10 mouse cellular contexts compared by ENCODE assay signal in genomic region chr10:60347768-60348610, GRCm38 (mm10). TPM values are rescaled to one million over a fixed set of nuclear protein-coding genes. Genes with fewer than 3 reads are reported as not detected.
DNase-seq lines count a peak whose midpoint lies in the region; ATAC-seq and TF ChIP-seq lines count a peak whose summit lies in the region.
"Had no signal": no experiment of that assay in that cellular context is flagged by ENCODE, and none has a peak within 500 bp of the region (broad histone marks: within the 10 kb centered on the region; RNA-seq: fewer than 3 reads in every experiment).

No protein-coding gene starts in this region.

- peaks cover 23% of the 10 kb centered on the region for H3K4me1 ChIP-seq in forebrain, embryonic 14.5 days (ENCODE audit: control insufficient read depth, insufficient read depth, low read length)
- H3K4me1 ChIP-seq in forebrain, embryonic 13.5 days: peaks cover 30% of the 10 kb centered on the region
- peaks cover 27% of the 10 kb centered on the region for H3K4me1 ChIP-seq in lung, adult 2 months (ENCODE audit: control insufficient read depth, insufficient read depth, low read length)

- no peaks in the 10 kb centered on the region for H3K9me3 ChIP-seq in forebrain, embryonic 14.5 days (replicated peaks; ENCODE audit: control insufficient read depth, low read length)
- no peaks in the 10 kb centered on the region for H3K9me3 ChIP-seq in forebrain, embryonic 13.5 days (replicated peaks)

- no peaks in the 10 kb centered on the region for H3K36me3 ChIP-seq in forebrain, embryonic 14.5 days (ENCODE audit: control insufficient read depth, insufficient read depth, low read length)
- H3K36me3 ChIP-seq in forebrain, embryonic 13.5 days (ENCODE audit: poor library complexity, severe bottlenecking): no peaks in the 10 kb centered on the region

- H3K9ac ChIP-seq in forebrain, embryonic 14.5 days (ENCODE audit: low read length): no peak overlapping the region
- H3K9ac ChIP-seq in forebrain, embryonic 13.5 days: no peak overlapping the region

- no peak for TF ChIP-seq CTCF in lung, adult 2 months (IDR thresholded peaks at IDR 0.05; ENCODE audit: insufficient read depth, low read length)

- H3K27ac ChIP-seq in forebrain, embryonic 14.5 days (ENCODE audit: low read depth, low read length): 0 out of 2 replicates have a peak overlapping the region, but pooled peaks have one; percentile 9
- no peak overlapping the region for H3K27ac ChIP-seq in forebrain, embryonic 13.5 days

- ATAC-seq in forebrain, embryonic 14.5 days: no peak
- ATAC-seq in forebrain, embryonic 13.5 days: no peak
- ATAC-seq in erythroblast, adult 5-6 weeks (replicated peaks; ENCODE audit: low FRiP score, poor library complexity, severe bottlenecking): peak; percentile 29
- ATAC-seq in megakaryocyte-erythroid progenitor cell, adult 5-6 weeks (replicated peaks; ENCODE audit: low FRiP score, low TSS enrichment, poor library complexity, severe bottlenecking): peak; percentile 23; the same call in 1 of the 2 replicates

- no peak overlapping the region for H3K4me2 ChIP-seq in forebrain, embryonic 14.5 days (ENCODE audit: low read length)
- H3K4me2 ChIP-seq in forebrain, embryonic 13.5 days: no peak overlapping the region

- H3K27me3 ChIP-seq in forebrain, embryonic 14.5 days (replicated peaks; ENCODE audit: control insufficient read depth, insufficient read depth, low read length): peaks cover 11% of the 10 kb centered on the region
- peaks cover 23% of the 10 kb centered on the region for H3K27me3 ChIP-seq in forebrain, embryonic 13.5 days

- no peak for DNase-seq in forebrain, embryonic 14.5 days (ENCODE audit: low spot score)
- no peak for DNase-seq in lung, adult 2 months
- no peak for DNase-seq in lung, postnatal 36 days
- DNase-seq in layer of hippocampus, adult 18-20 months (ENCODE audit: low spot score in 2 of 2): no peak
- no peak for DNase-seq in gastrocnemius, postnatal 4 days (ENCODE audit: low spot score in 2 of 2)
- DNase-seq: adrenal gland, postnatal 10 days had no signal

- TF ChIP-seq POLR2A in lung, adult 2 months (IDR thresholded peaks at IDR 0.05; ENCODE audit: borderline replicate concordance, extremely low read depth, low read depth, low read length): no peak

- 37% methylated on average over 9 of the region's 9 CpGs for WGBS in forebrain, embryonic 14.5 days
- 37% methylated on average over 9 of the region's 9 CpGs for WGBS in forebrain, embryonic 13.5 days
- WGBS in lung, adult 2 months: 49% methylated on average over 9 of the region's 9 CpGs

- H3K4me3 ChIP-seq in forebrain, embryonic 14.5 days (ENCODE audit: low read depth, low read length): no peak overlapping the region
- no peak overlapping the region for H3K4me3 ChIP-seq in forebrain, embryonic 13.5 days
- peak overlapping the region; percentile 77 for H3K4me3 ChIP-seq in lung, adult 2 months (replicated peaks; ENCODE audit: extremely low read depth, low read depth, low read length)

RNA-seq across cellular contexts. Expression of gene Vsir, which starts 1.3 kb away (rescaled TPM):
- 2.1 and 2.3 TPM in 2 replicates for polyA plus RNA-seq in forebrain, embryonic 14.5 days (2014; fragmentation: Nextera tagmentation; extraction: Ambion mirVana)
- polyA plus RNA-seq in forebrain, embryonic 13.5 days (2015; fragmentation: Nextera tagmentation; extraction: Ambion mirVana): 1.2 and 1.3 TPM in 2 replicates
- polyA plus RNA-seq in lung, adult 2 months (2012; rRNA removed): 87.9 and 105 TPM in 2 replicates
- 78.8 and 104 TPM in 2 replicates for total RNA-seq in erythroblast, adult 5-6 weeks (2015; ENCODE audit: low replicate concordance)
- 77.5 and 165 TPM in 2 replicates for total RNA-seq in erythroblast, adult 5-6 weeks (2017; ENCODE audit: low replicate concordance)
- total RNA-seq in megakaryocyte-erythroid progenitor cell, adult 5-6 weeks (2014; fragmentation: Nextera tagmentation): 4.1 and 4.7 TPM in 2 replicates
- total RNA-seq in megakaryocyte-erythroid progenitor cell, adult 5-6 weeks (2017): 3.3 and 4.7 TPM in 2 replicates
- 10 to 100 TPM; 23.9 to 26.0 TPM for total RNA-seq in layer of hippocampus, adult 18-20 months (2021)
- total RNA-seq in gastrocnemius, postnatal 4 days (2021): 10 to 100 TPM; 16.9 to 17.9 TPM

RNA-seq across cellular contexts. Expression of gene Gm17455, which starts 51.5 kb away (rescaled TPM):
- 5.8 and 6.9 TPM in 2 replicates for polyA plus RNA-seq in forebrain, embryonic 14.5 days (2014; fragmentation: Nextera tagmentation; extraction: Ambion mirVana)
- polyA plus RNA-seq in forebrain, embryonic 13.5 days (2015; fragmentation: Nextera tagmentation; extraction: Ambion mirVana): 2.0 and 4.2 TPM in 2 replicates
- polyA plus RNA-seq in lung, adult 2 months (2012; rRNA removed): 0.33 and 1.2 TPM in 2 replicates
- total RNA-seq in erythroblast, adult 5-6 weeks (2015; ENCODE audit: low replicate concordance): not detected in 2 replicates
- total RNA-seq in erythroblast, adult 5-6 weeks (2017; ENCODE audit: low replicate concordance): not detected in 2 replicates
- not detected in 2 replicates for total RNA-seq in megakaryocyte-erythroid progenitor cell, adult 5-6 weeks (2014; fragmentation: Nextera tagmentation)
- total RNA-seq in megakaryocyte-erythroid progenitor cell, adult 5-6 weeks (2017): not detected in 2 replicates
- not detected for total RNA-seq in layer of hippocampus, adult 18-20 months (2021)
- 1 to 10 TPM in 1 of 2 experiments, under 1 TPM in 1; 0.64 to 1.1 TPM for total RNA-seq in gastrocnemius, postnatal 4 days (2021)
- total RNA-seq: adrenal gland, postnatal 10 days; left cerebral cortex, postnatal 36 days had no signal

Comparison
In these comparisons a context has a peak if more than half of its experiments do, and no peak if none do; other contexts are left out.
1. ATAC-seq: peak in erythroblast, adult 5-6 weeks (single experiment) and megakaryocyte-erythroid progenitor cell, adult 5-6 weeks (single experiment); none in forebrain, embryonic 14.5 days (single experiment) and forebrain, embryonic 13.5 days (single experiment).